In the genomic region with DNA sequence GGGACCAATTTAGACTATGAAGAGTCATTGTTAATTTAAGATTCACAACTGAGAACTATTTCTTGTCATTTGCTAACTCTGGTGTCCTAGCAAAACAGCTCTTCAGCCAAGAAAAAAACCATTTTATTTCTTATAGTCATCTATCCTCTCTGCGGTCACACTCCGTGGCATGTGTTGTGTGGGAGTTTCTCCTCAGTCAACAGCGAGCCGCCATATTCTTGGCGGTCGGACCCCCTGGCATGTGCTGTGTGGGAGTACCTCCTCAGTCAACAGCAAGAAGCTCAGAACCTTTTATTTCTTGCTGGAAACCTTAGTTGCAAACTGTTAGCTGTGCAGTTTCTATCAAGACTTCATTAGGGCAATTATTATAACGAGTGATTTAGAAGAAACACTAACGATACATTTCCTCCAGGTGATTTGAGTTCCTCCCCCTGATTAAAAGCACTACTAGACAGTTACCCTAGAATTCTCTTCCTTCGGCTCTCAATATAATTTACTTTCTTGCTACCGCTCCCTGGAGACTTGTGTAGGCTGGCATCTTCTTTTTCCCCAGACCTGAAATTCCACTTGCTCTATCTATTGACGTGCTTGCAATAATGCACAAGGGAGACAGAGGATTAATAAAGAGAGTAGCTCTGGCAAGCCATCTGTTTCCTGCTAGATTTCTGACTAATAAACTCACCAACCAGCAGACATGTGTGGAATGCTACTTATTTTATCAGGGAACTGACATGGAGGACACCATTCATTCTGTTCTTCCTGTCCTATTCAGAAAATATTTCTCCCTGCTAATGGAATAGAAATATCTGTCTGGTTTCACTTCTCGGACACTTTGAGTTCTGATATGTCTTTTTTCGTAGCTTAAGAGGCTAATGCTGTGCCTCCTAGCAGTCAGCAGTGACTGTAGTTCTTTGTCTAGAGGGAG, we compare ENCODE assay signal across 8 mouse cellular contexts.
A peak's percentile ranks its signal among the peaks of the same experiment; 100 is the strongest.
DNase-seq lines count a peak whose midpoint lies in the region; ATAC-seq and TF ChIP-seq lines count a peak whose summit lies in the region.

No protein-coding gene starts in this region.

- H3K36me3 ChIP-seq in heart, adult 2 months (ENCODE audit: control insufficient read depth, insufficient read depth, low read length) = no peaks in the 10 kb centered on the region
- no peaks in the 10 kb centered on the region for H3K36me3 ChIP-seq in stomach, embryonic 14.5 days (ENCODE audit: control insufficient read depth, insufficient read depth, low read length)
- H3K36me3 ChIP-seq in stomach, postnatal 0 days (ENCODE audit: control insufficient read depth, insufficient read depth, low read length) = no peaks in the 10 kb centered on the region

- no peak overlapping the region for H3K9ac ChIP-seq in heart, adult 2 months (ENCODE audit: low read depth, low read length)
- H3K9ac ChIP-seq in stomach, embryonic 14.5 days (replicated peaks; ENCODE audit: low read depth, low read length) = no peak overlapping the region
- H3K9ac ChIP-seq in stomach, postnatal 0 days (ENCODE audit: low read length) = no peak overlapping the region

- H3K27me3 ChIP-seq in heart, adult 2 months (ENCODE audit: control insufficient read depth, insufficient read depth, low read length) = no peaks in the 10 kb centered on the region
- H3K27me3 ChIP-seq in stomach, embryonic 14.5 days (ENCODE audit: control insufficient read depth, insufficient read depth, low read length) = no peaks in the 10 kb centered on the region
- no peaks in the 10 kb centered on the region for H3K27me3 ChIP-seq in stomach, postnatal 0 days (ENCODE audit: control insufficient read depth, insufficient read depth, low read length)

- H3K4me3 ChIP-seq in heart, adult 2 months = no peak overlapping the region; the same call in 1 of the 2 replicates
- no peak overlapping the region for H3K4me3 ChIP-seq in stomach, embryonic 14.5 days (ENCODE audit: low read depth, low read length)
- H3K4me3 ChIP-seq in stomach, postnatal 0 days (ENCODE audit: low read depth, low read length) = no peak overlapping the region

- no peaks in the 10 kb centered on the region for H3K79me2 ChIP-seq in heart, adult 2 months (replicated peaks; ENCODE audit: control insufficient read depth, insufficient read depth, low read length)

- ATAC-seq in stomach, embryonic 14.5 days (ENCODE audit: insufficient number of reproducible peaks, insufficient read depth, low FRiP score, low read depth) = no peak
- ATAC-seq in stomach, postnatal 0 days (ENCODE audit: low FRiP score, low TSS enrichment) = no peak

- H3K4me1 ChIP-seq in heart, adult 2 months (ENCODE audit: control insufficient read depth, insufficient read depth, low read length) = no peaks in the 10 kb centered on the region
- no peaks in the 10 kb centered on the region; the same call in none of the 2 replicates for H3K4me1 ChIP-seq in stomach, embryonic 14.5 days (ENCODE audit: control insufficient read depth, insufficient read depth, low read length)
- 0 out of 2 replicates have a peak, but pooled peaks cover 3% of the 10 kb centered on the region for H3K4me1 ChIP-seq in stomach, postnatal 0 days (replicated peaks; ENCODE audit: control insufficient read depth, insufficient read depth)

- DNase-seq in heart, adult 2 months = no peak
- DNase-seq in heart, adult 8-10 months (ENCODE audit: low spot score) = no peak
- no peak for DNase-seq in stomach, postnatal 0 days (ENCODE audit: low spot score)
- DNase-seq in left cerebral cortex, postnatal 14 days (ENCODE audit: low spot score in 2 of 2) = peak; percentile 81 to 89
- peak; percentile 93 for DNase-seq in telencephalon, adult 2 months (ENCODE audit: low read depth, low spot score)
- no peak for DNase-seq in cerebellum, adult 18-20 months
- DNase-seq in B cell, adult 2 months = no peak

- no peak overlapping the region for H3K4me2 ChIP-seq in stomach, embryonic 14.5 days (replicated peaks; ENCODE audit: low read depth, low read length)
- H3K4me2 ChIP-seq in stomach, postnatal 0 days (replicated peaks; ENCODE audit: low read depth) = no peak overlapping the region

- peak overlapping the region; percentile 5 for H3K27ac ChIP-seq in heart, adult 2 months
- peak overlapping the region; percentile 23; the same call in 1 of the 2 replicates for H3K27ac ChIP-seq in stomach, embryonic 14.5 days (ENCODE audit: low read length)
- H3K27ac ChIP-seq in stomach, postnatal 0 days (replicated peaks) = no peak overlapping the region

- TF ChIP-seq CTCF in heart, adult 2 months (IDR thresholded peaks at IDR 0.05) = no peak
- TF ChIP-seq CTCF in stomach, postnatal 0 days (IDR thresholded peaks at IDR 0.05; ENCODE audit: low read depth) = no peak

- 37% methylated on average over 13 of the region's 13 CpGs for WGBS in heart, adult 2 months
- 68% methylated on average over 13 of the region's 13 CpGs for WGBS in stomach, embryonic 14.5 days
- WGBS in stomach, postnatal 0 days = 73% methylated on average over 13 of the region's 13 CpGs

- intact Hi-C loops in heart, adult 2 months (cut with DNase I) = no loop called here
- intact Hi-C loops in left cerebral cortex, postnatal 14 days (cut with DNase I) = no loop called here

- TF ChIP-seq POLR2A in heart, adult 2 months (IDR thresholded peaks at IDR 0.05; ENCODE audit: insufficient read depth, low read depth, low read length) = no peak

- H3K9me3 ChIP-seq in stomach, embryonic 14.5 days (ENCODE audit: control insufficient read depth, low read depth, low read length) = no peaks in the 10 kb centered on the region
- H3K9me3 ChIP-seq in stomach, postnatal 0 days (ENCODE audit: control insufficient read depth, low read length) = no peaks in the 10 kb centered on the region

- no peak for TF ChIP-seq EP300 in heart, adult 2 months (IDR thresholded peaks at IDR 0.05; ENCODE audit: insufficient read depth, low read depth, low read length)
- TF ChIP-seq EP300 in stomach, postnatal 0 days (optimal IDR thresholded peaks at IDR 0.05) = no peak

Comparison
In these comparisons a context has a peak if more than half of its experiments do, and no peak if none do; other contexts are left out.
1. DNase-seq: peak in left cerebral cortex, postnatal 14 days (2 of 2) and telencephalon, adult 2 months (single experiment); none in heart, adult 2 months (0 of 2), heart, adult 8-10 months (single experiment), stomach, postnatal 0 days (single experiment), cerebellum, adult 18-20 months (0 of 2) and B cell, adult 2 months (0 of 2).